Mouse (Mus musculus): ENCODE measurements around the gene Tcap.

GRCm38 (mm10) chr11:98364410-98364809, 19.2 kb upstream of the Tcap start:
- no peak for TF ChIP-seq CTCF (conservative IDR thresholded peaks at IDR 0.05 in 1 of 2, IDR thresholded peaks at IDR 0.05 in 1 of 2; ENCODE audit: low read depth in 2 of 2, low read length in 2 of 2)
- no peak for TF ChIP-seq POLR2AphosphoS2 (IDR thresholded peaks at IDR 0.05; ENCODE audit: low read depth, low read length)
- TF ChIP-seq KAT2A (IDR thresholded peaks at IDR 0.05; ENCODE audit: insufficient replicate concordance, low read length): no peak
- no peak for TF ChIP-seq NRF1 (IDR thresholded peaks at IDR 0.05; ENCODE audit: low read depth, low read length)
